Mouse (Mus musculus): ENCODE results near the gene Cd300ld5.

DNA sequence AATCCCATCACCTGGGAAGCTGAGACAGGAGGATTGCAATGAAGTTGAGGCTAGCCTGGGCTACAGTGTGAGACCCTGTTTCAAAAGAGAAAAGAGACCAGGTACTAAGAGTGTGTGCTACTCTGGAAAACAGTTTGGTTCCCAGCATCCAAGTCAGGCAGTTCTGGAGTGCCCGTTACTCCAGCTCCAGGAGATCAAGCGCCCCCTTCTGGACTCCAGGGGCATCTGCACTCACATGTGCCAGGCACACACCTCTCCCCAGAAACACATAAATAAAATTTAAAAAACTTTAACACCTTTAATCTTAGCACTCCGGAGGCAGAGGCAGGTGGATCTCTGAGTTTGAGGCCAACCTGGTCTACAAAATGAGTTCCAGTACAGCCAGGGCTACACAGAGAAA lies 43.8 kb upstream of the Cd300ld5 start:
- TF ChIP-seq EP300 (IDR thresholded peaks at IDR 0.05; ENCODE audit: low read depth) (no peak), CTCF (IDR thresholded peaks at IDR 0.05; ENCODE audit: low read depth) (peak; percentile 2; the same call in 1 of the 2 replicates)
